Mouse (Mus musculus) c-Kit-negative CD71-positive TER-119-positive erythroid progenitor cells, embryonic 14.5 days (primary cell): Measurements from ENCODE around the gene Csgalnact2.

Source experiments
- DNase-seq: peaks from one replicate; pipeline ENCODE4 v3.0.0-alpha.2; 2013; ENCODE audit warnings: low read depth, low spot score

Csgalnact2 gene

GRCm38 (mm10) chr6:118076256-118076655 is 62.7 kb downstream of the Csgalnact2 start:
- DNase-seq, result no peak

- no peak for DNase-seq
These were observed 64.8 kb downstream of the Csgalnact2 start for GRCm38 (mm10) chr6:118074151-118074550.

- no peak for DNase-seq
These were observed 66.8 kb downstream of the Csgalnact2 start for GRCm38 (mm10) chr6:118072176-118072575.

GRCm38 (mm10) chr6:118071416-118071815 is 67.5 kb downstream of the Csgalnact2 start:
- no peak for DNase-seq

DNA sequence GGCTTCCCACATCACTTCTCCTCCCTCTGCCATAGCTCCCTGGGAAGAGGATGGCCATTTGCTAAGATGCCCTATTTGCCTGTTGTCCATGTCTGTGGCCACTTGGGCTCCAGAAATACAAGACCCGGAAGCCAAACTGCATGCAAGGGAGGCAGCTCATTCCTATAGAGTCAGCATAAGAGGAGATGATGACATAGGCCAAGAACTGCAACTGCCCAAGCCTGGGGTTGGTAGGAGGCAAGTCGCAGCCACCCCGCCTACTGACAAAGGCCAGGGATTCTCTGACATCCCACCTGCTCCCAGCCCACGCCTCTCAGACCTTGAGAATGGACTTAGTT is 68.0 kb downstream of the Csgalnact2 start:
- DNase-seq, result no peak

DNA sequence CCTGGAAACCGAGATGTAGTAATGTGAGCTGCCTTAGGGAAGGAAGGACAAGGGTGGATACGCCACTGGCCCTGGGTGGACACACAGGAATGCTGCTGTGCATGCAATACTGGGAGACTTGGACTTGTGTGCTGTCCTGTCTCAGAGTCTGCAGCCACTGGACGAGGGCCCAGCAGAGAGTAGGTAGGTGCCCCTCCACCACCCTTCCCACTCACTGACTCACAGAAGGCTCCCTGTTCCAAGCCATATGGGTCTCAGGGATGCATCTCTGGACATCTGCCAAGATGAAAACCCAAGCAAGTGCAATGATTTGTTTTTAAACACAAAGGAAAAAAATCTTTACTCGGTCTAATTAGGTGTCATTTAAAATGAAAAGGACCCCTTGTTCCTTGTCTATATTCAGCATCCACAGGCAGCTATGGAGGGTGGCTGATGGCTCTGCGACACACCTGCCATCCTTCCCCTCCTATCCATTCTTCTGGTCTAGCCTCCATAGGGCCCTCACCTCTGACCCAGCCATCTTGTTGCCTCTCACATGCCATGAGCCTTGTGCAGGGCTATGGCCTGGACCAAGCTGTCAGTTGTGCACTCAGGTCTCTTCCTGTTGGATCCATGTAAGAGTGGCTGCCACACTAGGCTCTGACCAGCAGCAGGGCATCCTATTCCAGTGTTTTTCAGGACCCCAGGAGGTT is 68.5 kb downstream of the Csgalnact2 start:
- DNase-seq, result no peak

DNA sequence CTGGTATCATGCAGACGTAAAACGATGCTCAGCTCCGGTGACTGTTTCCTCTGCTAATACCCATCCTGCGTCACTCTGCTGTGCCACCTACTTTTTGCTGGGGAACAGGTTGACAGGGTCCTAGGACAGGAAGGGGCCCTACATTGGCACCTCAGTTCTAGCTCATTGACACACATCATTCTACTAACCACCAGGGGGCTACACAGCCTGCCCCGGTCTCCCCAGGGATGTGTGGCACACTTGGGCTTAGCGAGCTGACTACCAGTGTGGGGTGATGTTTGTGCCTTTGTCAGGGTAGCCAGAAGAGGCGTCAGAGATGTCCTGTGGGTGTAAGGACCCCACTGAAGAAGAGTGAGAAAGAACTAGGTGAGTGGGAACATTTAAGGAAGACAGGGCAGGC is 71.2 kb downstream of the Csgalnact2 start:
- DNase-seq, result no peak

DNA sequence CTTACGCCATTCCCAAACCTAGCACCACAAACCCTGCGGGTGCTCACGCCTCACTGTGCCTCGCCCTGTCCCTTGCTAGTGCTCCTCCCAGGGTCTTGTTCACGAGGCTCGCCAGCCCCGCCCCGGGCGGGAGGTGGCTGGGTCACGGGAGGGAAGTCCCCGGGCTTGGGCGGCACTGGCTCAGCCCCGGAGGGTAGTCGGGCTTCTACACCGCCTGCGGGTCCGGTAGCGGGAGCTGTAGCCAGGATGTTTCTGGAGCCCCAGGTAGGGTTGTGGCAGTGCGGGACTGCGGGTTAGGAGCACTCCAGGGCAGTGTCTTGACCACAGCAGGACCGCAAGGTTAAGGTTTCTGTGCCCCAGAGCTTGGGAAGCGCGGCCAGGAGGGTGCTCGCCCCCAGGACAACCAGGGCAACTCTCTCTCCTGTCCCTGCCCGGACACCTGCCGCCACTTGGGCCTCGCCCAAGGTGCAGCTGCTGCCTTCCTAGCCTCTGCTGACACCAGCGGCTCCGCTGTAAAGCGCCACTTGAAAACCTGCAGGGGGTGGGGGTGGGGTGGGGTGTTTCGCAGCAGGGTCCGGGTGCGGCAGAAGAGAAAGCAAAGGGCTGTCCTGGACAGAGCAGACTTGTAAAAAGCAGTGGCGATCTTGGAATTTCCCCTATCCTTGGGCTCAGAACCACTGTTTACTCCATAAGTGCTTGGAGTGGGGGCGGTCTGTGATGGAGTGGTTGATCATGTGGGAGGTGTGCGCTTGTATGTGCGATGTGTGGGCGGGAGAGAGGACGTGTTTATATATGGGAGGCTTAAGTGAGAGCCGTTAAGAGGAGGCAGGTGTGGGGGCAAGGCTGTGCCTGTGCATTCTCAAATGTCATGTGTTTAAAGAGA is 72.5 kb downstream of the Csgalnact2 start:
- no peak for DNase-seq

DNA sequence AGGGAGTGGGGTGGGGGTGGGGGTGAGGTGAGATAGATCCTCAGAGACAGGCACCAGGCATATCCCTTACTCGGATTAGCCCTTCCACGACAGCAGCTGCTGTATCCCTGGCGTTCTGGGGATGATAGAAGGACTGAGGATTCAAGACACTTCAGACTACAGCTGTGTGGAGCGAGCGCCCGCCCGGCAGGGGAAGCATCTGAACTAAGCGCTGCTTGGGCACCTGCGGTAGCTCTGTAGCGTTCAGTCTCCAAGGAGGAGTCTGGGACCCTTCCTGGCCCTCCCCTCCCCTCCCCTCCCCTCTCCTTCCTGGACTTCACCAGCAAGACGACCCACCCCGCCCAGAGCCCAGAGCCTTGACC is 73.1 kb downstream of the Csgalnact2 start:
- no peak for DNase-seq

DNA sequence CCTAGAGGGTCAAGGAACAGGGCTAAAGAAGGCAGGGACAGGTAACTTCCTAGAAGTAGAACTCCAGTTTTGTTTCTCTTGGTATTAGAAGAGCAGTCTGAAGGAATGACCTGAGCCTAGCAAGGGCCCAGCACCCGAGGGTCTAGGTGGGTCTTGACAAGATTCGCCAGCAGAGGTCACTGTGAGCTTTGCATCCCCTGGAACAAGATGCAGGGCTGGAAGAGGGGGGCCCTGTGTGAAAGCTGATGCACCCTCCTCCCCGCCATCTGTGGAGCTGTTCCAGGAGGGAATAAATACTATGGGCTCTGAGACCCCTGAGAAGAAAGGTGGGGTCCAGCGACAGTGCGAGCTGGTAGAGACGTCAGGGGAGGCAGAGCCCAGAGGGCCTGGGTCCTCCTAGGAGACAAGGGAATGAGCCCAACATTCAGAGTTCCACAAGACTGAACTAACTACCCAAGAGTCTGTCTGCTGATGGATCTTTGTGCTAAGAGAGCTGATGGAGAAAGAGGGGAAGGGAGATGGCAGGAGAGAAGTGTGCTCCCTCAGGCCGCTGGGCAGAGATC is 73.9 kb downstream of the Csgalnact2 start:
- DNase-seq, result no peak

DNA sequence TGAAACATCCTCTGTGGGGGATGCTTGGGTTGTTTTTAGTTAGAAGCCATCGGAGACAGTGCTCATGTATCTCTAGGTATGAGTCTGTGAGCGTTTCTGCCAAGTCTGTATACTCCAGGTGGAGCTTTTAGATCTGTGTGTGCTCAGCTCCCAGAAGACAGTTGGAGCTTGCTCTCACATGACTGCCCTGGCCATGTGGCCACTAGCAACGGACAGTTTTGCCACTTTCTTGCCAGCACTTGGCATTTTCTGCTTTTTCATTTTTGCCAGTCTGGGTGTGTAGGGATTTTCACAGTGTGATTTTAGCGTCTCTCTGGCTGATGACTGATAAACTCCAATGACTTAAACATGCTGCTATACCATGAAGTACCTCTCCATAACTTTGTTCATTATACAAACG is 75.7 kb downstream of the Csgalnact2 start:
- DNase-seq, result no peak

DNA sequence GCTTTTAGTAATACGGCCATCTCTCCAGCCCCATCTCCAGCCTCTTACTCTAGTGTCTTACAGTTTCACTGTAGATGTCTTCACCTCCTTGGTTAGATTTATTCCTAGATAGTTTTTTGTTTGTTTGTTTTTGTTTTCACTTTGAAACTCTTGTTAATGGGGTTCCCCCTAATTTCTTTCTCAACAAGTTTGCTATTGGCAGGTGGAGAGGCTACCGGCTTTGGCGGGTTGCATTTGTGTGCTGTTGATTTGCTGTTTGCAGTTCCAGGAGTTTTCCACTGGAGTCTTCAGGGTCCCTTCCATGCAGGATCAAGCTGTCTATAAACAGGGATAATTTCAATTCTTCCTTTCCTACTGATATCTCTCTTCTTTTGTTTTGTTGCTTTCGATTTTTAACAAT is 77.7 kb downstream of the Csgalnact2 start:
- no peak for DNase-seq
